In the genomic region with DNA sequence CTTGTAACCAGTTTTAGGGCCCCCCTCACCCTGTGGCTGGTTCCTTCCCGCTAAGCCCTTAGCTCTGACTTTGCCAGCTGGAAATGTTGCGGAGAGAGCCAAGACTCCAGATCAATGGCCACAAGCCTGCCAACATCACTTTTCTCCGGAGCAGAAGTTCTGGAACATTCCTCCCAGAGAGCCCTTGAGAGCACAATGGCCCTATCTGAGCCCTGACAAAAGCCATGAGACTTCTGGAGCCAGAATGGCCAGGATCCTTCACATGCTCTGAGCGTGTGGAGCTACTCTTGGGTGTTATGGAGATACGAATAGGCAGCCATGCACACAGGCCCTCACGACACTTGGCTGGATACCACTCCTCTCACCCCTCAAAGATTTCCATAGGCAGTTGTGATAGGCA, we compare ENCODE assay signal across 24 mouse cellular contexts. TPM values are rescaled to one million over a fixed set of nuclear protein-coding genes. Genes with fewer than 3 reads are reported as not detected.
DNase-seq lines count a peak whose midpoint lies in the region; ATAC-seq and TF ChIP-seq lines count a peak whose summit lies in the region.
"Had no signal": no experiment of that assay in that cellular context is flagged by ENCODE, and none has a peak within 500 bp of the region (broad histone marks: within the 10 kb centered on the region; RNA-seq: fewer than 3 reads in every experiment).

No protein-coding gene starts in this region.

- dilution Hi-C loops in CH12.LX (cut with MboI; ENCODE audit: extremely low pct_ligation_motif_present, extremely low pct_unique_long_range_greater_than_20kb, low sequenced_read_pairs): no loop called here

- no peak overlapping the region for H3K9ac ChIP-seq in limb, embryonic 15.5 days
- peak overlapping the region; percentile 65 for H3K9ac ChIP-seq in CH12.LX (ENCODE audit: insufficient read depth, low read depth)
- H3K9ac ChIP-seq: embryonic facial prominence, embryonic 12.5 days; embryonic facial prominence, embryonic 15.5 days; heart, embryonic 13.5 days; hindbrain, embryonic 15.5 days; intestine, embryonic 15.5 days had no signal

- peaks cover 12% of the 10 kb centered on the region for H3K79me2 ChIP-seq in CH12.LX (replicated peaks; ENCODE audit: control insufficient read depth, extremely low read depth, insufficient read depth, poor library complexity, severe bottlenecking)

- no peak for ATAC-seq in limb, embryonic 15.5 days (ENCODE audit: insufficient number of reproducible peaks, low FRiP score, low TSS enrichment, low read depth)
- ATAC-seq: CD4-positive, CD25-positive, alpha-beta regulatory T cell, adult 4 months; forebrain, embryonic 14.5 days; intestine, embryonic 15.5 days; Patski had no signal

- peaks cover 39% of the 10 kb centered on the region for H3K36me3 ChIP-seq in limb, embryonic 15.5 days
- H3K36me3 ChIP-seq in limb, embryonic 10.5 days: peaks cover 36% of the 10 kb centered on the region
- peaks cover 24 to 52% of the 10 kb centered on the region in 2 experiments for H3K36me3 ChIP-seq in CH12.LX (replicated peaks in 1 of 2; ENCODE audit: control insufficient read depth in 1 of 2, insufficient read depth in 1 of 2, low read length in 1 of 2)

- TF ChIP-seq CTCF in CH12.LX (conservative IDR thresholded peaks at IDR 0.05 in 1 of 2, IDR thresholded peaks at IDR 0.05 in 1 of 2; ENCODE audit: low read depth in 2 of 2, low read length in 2 of 2): no peak

- no peak for TF ChIP-seq POLR2A in CH12.LX (IDR thresholded peaks at IDR 0.05; ENCODE audit: low read depth, low read length)

- no peaks in the 10 kb centered on the region for H3K9me3 ChIP-seq in limb, embryonic 15.5 days
- no peaks in the 10 kb centered on the region for H3K9me3 ChIP-seq in limb, embryonic 10.5 days (replicated peaks)
- no peaks in the 10 kb centered on the region for H3K9me3 ChIP-seq in CH12.LX (replicated peaks; ENCODE audit: low read length)
- H3K9me3 ChIP-seq: embryonic facial prominence, embryonic 12.5 days; embryonic facial prominence, embryonic 15.5 days; heart, embryonic 10.5 days; heart, embryonic 13.5 days; hindbrain, embryonic 15.5 days; intestine, embryonic 15.5 days had no signal

- in situ Hi-C loops in CH12.LX (cut with MboI; ENCODE audit: low pct_ligation_motif_present, low pct_unique_long_range_greater_than_20kb, low sequenced_read_pairs): no loop called here

- intact Hi-C loops in heart, postnatal 10 days (cut with DNase I): no loop called here

- no peak overlapping the region for H3K4me3 ChIP-seq in limb, embryonic 15.5 days
- no peak overlapping the region for H3K4me3 ChIP-seq in limb, embryonic 10.5 days
- no peak overlapping the region for H3K4me3 ChIP-seq in CH12.LX (replicated peaks in 1 of 3; ENCODE audit: low read depth in 2 of 3, low read length in 2 of 3, poor library complexity in 1 of 3)
- H3K4me3 ChIP-seq: embryonic facial prominence, embryonic 12.5 days; embryonic facial prominence, embryonic 15.5 days; heart, adult 2 months; heart, embryonic 10.5 days; heart, embryonic 13.5 days; hindbrain, embryonic 15.5 days; intestine, embryonic 15.5 days had no signal

- H3K27ac ChIP-seq in limb, embryonic 15.5 days: peak overlapping the region; percentile 59; the same call in 1 of the 2 replicates
- no peak overlapping the region for H3K27ac ChIP-seq in limb, embryonic 10.5 days
- H3K27ac ChIP-seq in CH12.LX (ENCODE audit: insufficient read depth, low read depth): peak overlapping the region; percentile 92
- H3K27ac ChIP-seq: embryonic facial prominence, embryonic 12.5 days; embryonic facial prominence, embryonic 15.5 days; heart, adult 2 months; heart, embryonic 10.5 days; heart, embryonic 13.5 days; hindbrain, embryonic 15.5 days; intestine, embryonic 15.5 days had no signal

- DNase-seq in heart, adult 11 months: peak; percentile 95
- no peak for DNase-seq in heart, postnatal 10 days
- DNase-seq in limb, embryonic 10.5 days (ENCODE audit: low spot score): no peak
- DNase-seq in CH12.LX (ENCODE audit: extremely low read depth): no peak
- DNase-seq in adipocyte (ENCODE audit: low spot score): peak; percentile 56
- DNase-seq: adrenal gland, adult 2 months; adrenal gland, postnatal 14 days; cerebellum, adult 11 months; cerebellum, adult 2 months; cerebellum, adult 9-11 months; cerebellum, postnatal 25 days; gastrocnemius, postnatal 14 days; heart, adult 2 months; kidney, adult 11 months had no signal

- 71% methylated on average over 6 of the region's 6 CpGs for WGBS in limb, embryonic 15.5 days
- WGBS in limb, embryonic 10.5 days: 91% methylated on average over 6 of the region's 6 CpGs

- no peak overlapping the region for H3K4me2 ChIP-seq in limb, embryonic 15.5 days
- peak overlapping the region; percentile 11; the same call in 1 of the 2 replicates for H3K4me2 ChIP-seq in CH12.LX (ENCODE audit: insufficient read depth, low read depth, poor library complexity, severe bottlenecking)
- H3K4me2 ChIP-seq: embryonic facial prominence, embryonic 12.5 days; embryonic facial prominence, embryonic 15.5 days; heart, embryonic 13.5 days; hindbrain, embryonic 15.5 days; intestine, embryonic 15.5 days had no signal

- TF ChIP-seq RAD21 in CH12.LX (IDR thresholded peaks at IDR 0.05; ENCODE audit: low read depth, low read length): no peak

- TF ChIP-seq EP300 in CH12.LX (IDR thresholded peaks at IDR 0.05; ENCODE audit: low read length): no peak

- H3K27me3 ChIP-seq in limb, embryonic 15.5 days: no peaks in the 10 kb centered on the region
- no peaks in the 10 kb centered on the region for H3K27me3 ChIP-seq in limb, embryonic 10.5 days (ENCODE audit: low read depth, poor library complexity, severe bottlenecking)
- H3K27me3 ChIP-seq in CH12.LX (replicated peaks): no peaks in the 10 kb centered on the region
- H3K27me3 ChIP-seq: embryonic facial prominence, embryonic 12.5 days; embryonic facial prominence, embryonic 15.5 days; heart, embryonic 13.5 days; hindbrain, embryonic 15.5 days; intestine, embryonic 15.5 days; Patski had no signal

- H3K4me1 ChIP-seq in limb, embryonic 15.5 days: peaks cover 19% of the 10 kb centered on the region
- H3K4me1 ChIP-seq in limb, embryonic 10.5 days: peaks cover 8% of the 10 kb centered on the region; the same call in 1 of the 2 replicates
- H3K4me1 ChIP-seq in CH12.LX (ENCODE audit: control insufficient read depth in 1 of 2, insufficient read depth in 2 of 2): peaks cover 35 to 77% of the 10 kb centered on the region in 2 experiments
- H3K4me1 ChIP-seq: embryonic facial prominence, embryonic 12.5 days had no signal

TF ChIP-seq in CH12.LX, 34 proteins besides CTCF, POLR2A, EP300 and RAD21:
- TF ChIP-seq IRF4 (IDR thresholded peaks at IDR 0.05; ENCODE audit: low read depth, low read length) (no peak), BHLHE40 (IDR thresholded peaks at IDR 0.05; ENCODE audit: low read depth, low read length) (no peak), ZNF384 (IDR thresholded peaks at IDR 0.05; ENCODE audit: low read depth, low read length) (no peak), MAZ (IDR thresholded peaks at IDR 0.05; ENCODE audit: low read depth, low read length) (no peak), USF2 (conservative IDR thresholded peaks at IDR 0.05; ENCODE audit: low read depth, low read length) (no peak), USF1 (IDR thresholded peaks at IDR 0.05; ENCODE audit: low read depth, low read length) (no peak), UBTF (IDR thresholded peaks at IDR 0.05; ENCODE audit: low read depth, low read length) (no peak), PAX5 (IDR thresholded peaks at IDR 0.05; ENCODE audit: low read length) (no peak), ELF1 (IDR thresholded peaks at IDR 0.05; ENCODE audit: low read depth, low read length) (no peak), TBP (conservative IDR thresholded peaks at IDR 0.05; ENCODE audit: low read depth, low read length) (no peak), CHD1 (IDR thresholded peaks at IDR 0.05; ENCODE audit: low read depth, low read length) (no peak), ZC3H11A (IDR thresholded peaks at IDR 0.05; ENCODE audit: low read depth, low read length) (no peak), HCFC1 (IDR thresholded peaks at IDR 0.05; ENCODE audit: low read depth, low read length) (no peak), JUND (conservative IDR thresholded peaks at IDR 0.05; ENCODE audit: low read depth, low read length) (no peak), ZKSCAN1 (IDR thresholded peaks at IDR 0.05; ENCODE audit: borderline replicate concordance, low read depth, low read length) (no peak), MAX (IDR thresholded peaks at IDR 0.05; ENCODE audit: low read length) (no peak), POLR2AphosphoS2 (IDR thresholded peaks at IDR 0.05; ENCODE audit: low read depth, low read length) (no peak), MAFK (IDR thresholded peaks at IDR 0.05; ENCODE audit: insufficient replicate concordance, low read length) (no peak), NRF1 (IDR thresholded peaks at IDR 0.05; ENCODE audit: low read depth, low read length) (no peak), MEF2A (IDR thresholded peaks at IDR 0.05; ENCODE audit: borderline replicate concordance, low read depth, low read length) (no peak)

RNA-seq across cellular contexts. Expression of a gene that starts 7.6 kb away (rescaled TPM):
- 10 to 100 TPM; 45.7 to 65.3 TPM for total RNA-seq in heart, postnatal 10 days (2021)
- 139 and 155 TPM in 2 replicates for polyA plus RNA-seq in limb, embryonic 15.5 days (2015; fragmentation: Nextera tagmentation; extraction: Ambion mirVana)
- 38.0 and 56.9 TPM in 2 replicates for polyA plus RNA-seq in limb, embryonic 10.5 days (2016; fragmentation: Nextera tagmentation; extraction: Ambion mirVana)
- total RNA-seq in CH12.LX (2012; rRNA removed) (465 and 702 TPM in 2 replicates), CH12.LX (2014; rRNA removed) (138 and 178 TPM in 2 replicates)
- polyA plus RNA-seq in CH12.LX (2012; ENCODE audit: insufficient read length, low read depth): 115 and 143 TPM in 2 replicates

Comparison
In these comparisons a context has a peak if more than half of its experiments do, and no peak if none do; other contexts are left out.
1. DNase-seq: peak in heart, adult 11 months (single experiment) and adipocyte (single experiment); none in heart, postnatal 10 days (0 of 2), limb, embryonic 10.5 days (single experiment) and CH12.LX (single experiment).